Mouse (Mus musculus): ENCODE data around the gene Entr1.

DNA sequence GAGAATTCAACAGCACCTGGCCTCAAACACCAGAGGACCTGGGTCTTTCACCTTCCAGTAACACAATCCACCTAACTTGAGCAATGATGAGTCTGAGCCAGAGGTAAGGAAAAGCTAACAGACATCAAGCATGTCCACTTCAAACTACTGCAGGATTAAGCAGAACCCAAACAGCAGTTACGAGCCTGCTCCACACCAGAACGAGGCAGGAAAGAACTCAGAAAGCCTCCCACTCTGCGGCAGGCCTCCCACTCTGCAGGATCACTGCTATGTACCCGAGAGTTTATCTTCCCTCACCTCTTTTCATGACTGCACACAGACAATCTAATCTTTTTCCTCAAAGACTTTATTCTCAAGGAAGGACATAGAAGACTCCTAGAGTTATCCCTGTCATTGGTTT, 48.1 kb upstream of the Entr1 start:
- TF ChIP-seq GATA1 (IDR thresholded peaks at IDR 0.05; ENCODE audit: low read length) (no peak), TAL1 (IDR thresholded peaks at IDR 0.05; ENCODE audit: low read length) (no peak)

All from erythroblast, embryonic 14.5 days (primary cell).